Mouse (Mus musculus) spleen, adult 2 months (tissue): ENCODE data around the gene Atp5d. TPM values are rescaled to one million over a fixed set of nuclear protein-coding genes. Genes with fewer than 3 reads are reported as not detected.

ENCODE experiments used
- DNase-seq, 2 experiments: peaks; one replicate each; pipeline versions ENCODE4 v3.0.0 to v3.0.0-alpha.2; 2012 to 2021; ENCODE audit warnings: low spot score in 2 of 2, low read depth in 1 of 2
- H3K27ac ChIP-seq: fragments of 200-500 bp; 2 replicates; pipeline ENCODE4 v1.5.1; 2012; ENCODE audit warnings: low read length, inconsistent platforms; ENCODE audit not compliant: insufficient read depth
- H3K27me3 ChIP-seq: fragments of 200-500 bp; 2 replicates; pipeline ENCODE4 v1.6.1; 2012; ENCODE audit warnings: mild to moderate bottlenecking, moderate library complexity, low read length, inconsistent platforms; ENCODE audit not compliant: control insufficient read depth, insufficient read depth
- H3K36me3 ChIP-seq: fragments of 200-500 bp; 2 replicates; pipeline ENCODE4 v1.6.1; 2012; ENCODE audit warnings: mild to moderate bottlenecking, low read length, inconsistent platforms; ENCODE audit not compliant: control insufficient read depth, insufficient read depth
- H3K4me1 ChIP-seq: fragments of 200-500 bp; 2 replicates; pipeline ENCODE4 v1.6.1; 2011; ENCODE audit warnings: inconsistent platforms; ENCODE audit not compliant: control insufficient read depth, insufficient read depth, insufficient read length
- H3K4me3 ChIP-seq: fragments of 200-500 bp; 2 replicates; pipeline ENCODE4 v1.5.1; 2011; ENCODE audit warnings: mild to moderate bottlenecking, inconsistent platforms; ENCODE audit not compliant: insufficient read depth, insufficient read length; ENCODE audit errors: extremely low read depth
- CTCF ChIP-seq: fragments of 200-500 bp; IDR thresholded peaks from 2 replicates; pipeline ENCODE4 v1.5.1; 2011; ENCODE audit warnings: mild to moderate bottlenecking, inconsistent platforms; ENCODE audit not compliant: insufficient read depth, insufficient read length, insufficient replicate concordance; ENCODE audit errors: extremely low read depth
- POLR2A ChIP-seq: fragments of 200-500 bp; IDR thresholded peaks from 2 replicates; pipeline ENCODE4 v1.6.1; 2011; ENCODE audit warnings: low read depth, low read length, inconsistent platforms
- WGBS: fragments of 180-500 bp; shearing (Covaris S2); methylation state at CpG from one replicate; pipeline ENCODE4 v1.1.7; 2018; 5-methylcytosine and 5-hydroxymethylcytosine counted together
- polyA plus RNA-seq: library from polyadenylated mRNA; depleted of rRNA; stranded (reverse); fragments of >200 nt; gene quantifications from 2 replicates; pipeline ENCODE4 v1.2.3, GENCODE M21; 2012

Gene Atp5d
- polyA plus RNA-seq, 1 experiment, result 592 TPM

- Histone ChIP-seq H3K36me3 (peaks cover 6% of the 10 kb centered on the region), H3K27me3 (no peaks in the 10 kb centered on the region), H3K4me1 (peaks cover 59% of the 10 kb centered on the region), H3K27ac (peak overlapping the region; percentile 70), H3K4me3 (no peak overlapping the region)
- no peak for TF ChIP-seq CTCF
- TF ChIP-seq POLR2A, result no peak
- WGBS, result 18% methylated on average over 7 of the region's 7 CpGs
- no peak for DNase-seq
These were observed 23.2 kb downstream of the Atp5d start for GRCm38 (mm10) chr10:80161522-80162242.

- 71% methylated on average over 3 of the region's 3 CpGs for WGBS
- Histone ChIP-seq H3K4me1 (peaks cover 58% of the 10 kb centered on the region), H3K36me3 (peaks cover under 1% of the 10 kb centered on the region), H3K4me3 (no peak overlapping the region), H3K27me3 (no peaks in the 10 kb centered on the region), H3K27ac (peak overlapping the region; percentile 70)
- no peak for TF ChIP-seq POLR2A
- TF ChIP-seq CTCF, result no peak
- no peak for DNase-seq
These were observed 23.8 kb downstream of the Atp5d start for GRCm38 (mm10) chr10:80162243-80162608.

GRCm38 (mm10) chr10:80162716-80163299 lies 24.4 kb downstream of the Atp5d start:
- Histone ChIP-seq H3K4me3 (no peak overlapping the region), H3K27me3 (no peaks in the 10 kb centered on the region), H3K27ac (peak overlapping the region; percentile 70), H3K36me3 (no peaks in the 10 kb centered on the region), H3K4me1 (peaks cover 54% of the 10 kb centered on the region)
- no peak for TF ChIP-seq POLR2A
- no peak for DNase-seq
- 54% methylated on average over 6 of the region's 6 CpGs for WGBS

GRCm38 (mm10) chr10:80163721-80164120 lies 25.3 kb downstream of the Atp5d start:
- TF ChIP-seq CTCF, result no peak
- no peak for TF ChIP-seq POLR2A
- Histone ChIP-seq H3K27ac (no peak overlapping the region), H3K27me3 (no peaks in the 10 kb centered on the region), H3K4me3 (no peak overlapping the region), H3K36me3 (no peaks in the 10 kb centered on the region), H3K4me1 (peaks cover 52% of the 10 kb centered on the region)
- DNase-seq, result no peak
- 90% methylated on average over 8 of the region's 8 CpGs for WGBS

- Histone ChIP-seq H3K27me3 (no peaks in the 10 kb centered on the region), H3K27ac (peak overlapping the region; percentile 64), H3K4me1 (peaks cover 47% of the 10 kb centered on the region), H3K36me3 (no peaks in the 10 kb centered on the region), H3K4me3 (peak overlapping the region; percentile 46; the same call in 1 of the 2 replicates)
- no peak for DNase-seq
- TF ChIP-seq CTCF, result no peak
- WGBS, result 17% methylated on average over 44 of the region's 44 CpGs
These were observed 25.9 kb downstream of the Atp5d start for GRCm38 (mm10) chr10:80164161-80164997.

- TF ChIP-seq CTCF, result peak; percentile 99
- TF ChIP-seq POLR2A, result peak; percentile 66
- Histone ChIP-seq H3K4me3 (peak overlapping the region; percentile 46; the same call in 1 of the 2 replicates), H3K27ac (peak overlapping the region; percentile 64), H3K36me3 (peaks cover 4% of the 10 kb centered on the region), H3K4me1 (peaks cover 48% of the 10 kb centered on the region), H3K27me3 (no peaks in the 10 kb centered on the region)
- DNase-seq, result peak; percentile 89 to 98
- under 1% methylated on average over 17 of the region's 17 CpGs for WGBS
These were observed 26.5 kb downstream of the Atp5d start for GRCm38 (mm10) chr10:80164998-80165344.
